Mouse (Mus musculus) forebrain, embryonic 13.5 days (tissue): ENCODE measurements around the gene Vill. TPM values are rescaled to one million over a fixed set of nuclear protein-coding genes. Genes with fewer than 3 reads are reported as not detected.

ENCODE experiments used
- ATAC-seq: fragments of 200-750 bp; cut with Nextera tagmentation; 2 replicates; pipeline ENCODE4 v1.8.0; 2017
- H3K27ac ChIP-seq: fragments of 300-500 bp; sonication (generic); 2 replicates; pipeline ENCODE4 v1.5.1; 2015; ENCODE audit warnings: inconsistent platforms, mild to moderate bottlenecking, moderate library complexity
- H3K27me3 ChIP-seq: fragments of 300-500 bp; sonication (generic); 2 replicates; pipeline ENCODE4 v1.6.1; 2015; ENCODE audit warnings: mild to moderate bottlenecking, inconsistent platforms
- H3K36me3 ChIP-seq: fragments of 300-500 bp; sonication (generic); 2 replicates; pipeline ENCODE4 v1.6.1; 2015; ENCODE audit warnings: mild to moderate bottlenecking, inconsistent platforms; ENCODE audit not compliant: poor library complexity, severe bottlenecking
- H3K4me1 ChIP-seq: fragments of 300-500 bp; sonication (generic); 2 replicates; pipeline ENCODE4 v1.6.1; 2015; ENCODE audit warnings: inconsistent platforms
- H3K4me2 ChIP-seq: fragments of 300-500 bp; sonication (generic); 2 replicates; pipeline ENCODE4 v1.6.1; 2015; ENCODE audit warnings: inconsistent platforms, mild to moderate bottlenecking, moderate library complexity
- H3K4me3 ChIP-seq: fragments of 300-500 bp; sonication (generic); 2 replicates; pipeline ENCODE4 v1.5.1; 2015; ENCODE audit warnings: mild to moderate bottlenecking, inconsistent platforms
- H3K9ac ChIP-seq: fragments of 300-500 bp; sonication (generic); 2 replicates; pipeline ENCODE4 v1.6.1; 2015; ENCODE audit warnings: mild to moderate bottlenecking, inconsistent platforms
- H3K9me3 ChIP-seq: fragments of 300-500 bp; sonication (generic); replicated peaks from 2 replicates; pipeline ENCODE4 v1.6.1; 2016; ENCODE audit warnings: inconsistent platforms
- WGBS: fragments of 180-500 bp; shearing (Covaris S2); methylation state at CpG from one replicate; pipeline ENCODE4 v1.1.7; 2015; 5-methylcytosine and 5-hydroxymethylcytosine counted together
- polyA plus RNA-seq: library from polyadenylated mRNA; unstranded; fragments of >200 nt; fragmentation: Nextera tagmentation; extraction: Ambion mirVana; gene quantifications from 2 replicates; pipeline ENCODE4 v1.2.1, GENCODE M21; 2015

Vill gene
- polyA plus RNA-seq, 1 experiment from 2014 or later = 3.9 TPM

GRCm38 (mm10) chr9:119067601-119068000 lies 15.0 kb downstream of the Vill start:
- no peaks in the 10 kb centered on the region for H3K4me1 ChIP-seq
- no peak overlapping the region for H3K9ac ChIP-seq

GRCm38 (mm10) chr9:119068266-119068665 lies 15.7 kb downstream of the Vill start:
- Histone ChIP-seq H3K9ac (no peak overlapping the region), H3K36me3 (peaks cover 4% of the 10 kb centered on the region; the same call in 1 of the 2 replicates), H3K27ac (no peak overlapping the region), H3K4me2 (no peak overlapping the region), H3K4me1 (no peaks in the 10 kb centered on the region), H3K9me3 (no peaks in the 10 kb centered on the region), H3K27me3 (no peaks in the 10 kb centered on the region), H3K4me3 (no peak overlapping the region)
- WGBS = 92% methylated on average over 11 of the region's 11 CpGs
- no peak for ATAC-seq

More at GRCm38 (mm10) chr9:119067601-119068000, 15.0 kb downstream of the Vill start:
- Histone ChIP-seq H3K27me3 (no peaks in the 10 kb centered on the region), H3K9me3 (no peaks in the 10 kb centered on the region), H3K4me3 (no peak overlapping the region), H3K27ac (no peak overlapping the region), H3K36me3 (peaks cover 4% of the 10 kb centered on the region; the same call in 1 of the 2 replicates), H3K4me2 (no peak overlapping the region)
- WGBS = 5% methylated on average over 6 of the region's 6 CpGs
- peak; percentile 64 for ATAC-seq

GRCm38 (mm10) chr9:119070173-119070825 lies 17.7 kb downstream of the Vill start:
- Histone ChIP-seq H3K36me3 (peaks cover 4% of the 10 kb centered on the region; the same call in 1 of the 2 replicates), H3K4me1 (no peaks in the 10 kb centered on the region), H3K27ac (no peak overlapping the region), H3K9me3 (no peaks in the 10 kb centered on the region), H3K27me3 (no peaks in the 10 kb centered on the region), H3K9ac (no peak overlapping the region), H3K4me3 (no peak overlapping the region), H3K4me2 (no peak overlapping the region)
- WGBS = 90% methylated on average over 13 of the region's 13 CpGs
- ATAC-seq = no peak

GRCm38 (mm10) chr9:119071786-119072185 lies 19.2 kb downstream of the Vill start:
- Histone ChIP-seq H3K36me3 (peaks cover 13% of the 10 kb centered on the region; the same call in 1 of the 2 replicates), H3K9ac (no peak overlapping the region), H3K27me3 (no peaks in the 10 kb centered on the region), H3K27ac (no peak overlapping the region), H3K9me3 (no peaks in the 10 kb centered on the region), H3K4me2 (no peak overlapping the region), H3K4me1 (no peaks in the 10 kb centered on the region), H3K4me3 (no peak overlapping the region)
- 90% methylated on average over 9 of the region's 9 CpGs for WGBS
- no peak for ATAC-seq

- peaks cover 13% of the 10 kb centered on the region; the same call in 1 of the 2 replicates for H3K36me3 ChIP-seq
- H3K9me3 ChIP-seq = no peaks in the 10 kb centered on the region
- H3K4me3 ChIP-seq = no peak overlapping the region
- H3K9ac ChIP-seq = no peak overlapping the region
- WGBS = 87% methylated on average over 15 of the region's 15 CpGs
- H3K4me1 ChIP-seq = no peaks in the 10 kb centered on the region
- H3K27me3 ChIP-seq = no peaks in the 10 kb centered on the region
- H3K27ac ChIP-seq = no peak overlapping the region
- ATAC-seq = no peak
- H3K4me2 ChIP-seq = no peak overlapping the region
Observed at GRCm38 (mm10) chr9:119073184-119073895, 20.8 kb downstream of the Vill start.

GRCm38 (mm10) chr9:119075685-119076084 lies 23.1 kb downstream of the Vill start:
- no peak overlapping the region for H3K9ac ChIP-seq
- H3K36me3 ChIP-seq = peaks cover 13% of the 10 kb centered on the region; the same call in 1 of the 2 replicates
- no peaks in the 10 kb centered on the region for H3K27me3 ChIP-seq
- H3K4me2 ChIP-seq = no peak overlapping the region
- ATAC-seq = no peak
- no peak overlapping the region for H3K27ac ChIP-seq
- 81% methylated on average over 16 of the region's 16 CpGs for WGBS
- H3K9me3 ChIP-seq = no peaks in the 10 kb centered on the region
- no peaks in the 10 kb centered on the region for H3K4me1 ChIP-seq
- H3K4me3 ChIP-seq = no peak overlapping the region

- WGBS = 88% methylated on average over 5 of the region's 5 CpGs
- Histone ChIP-seq H3K4me3 (no peak overlapping the region), H3K27ac (no peak overlapping the region), H3K9me3 (no peaks in the 10 kb centered on the region), H3K4me2 (no peak overlapping the region), H3K4me1 (peaks cover 15% of the 10 kb centered on the region), H3K9ac (no peak overlapping the region), H3K27me3 (no peaks in the 10 kb centered on the region), H3K36me3 (peaks cover 8% of the 10 kb centered on the region; the same call in 1 of the 2 replicates)
- no peak for ATAC-seq
Observed at GRCm38 (mm10) chr9:119080040-119080675, 27.6 kb downstream of the Vill start.

GRCm38 (mm10) chr9:119082039-119082438 lies 29.5 kb downstream of the Vill start:
- H3K27ac ChIP-seq = peak overlapping the region; percentile 73
- H3K4me2 ChIP-seq = no peak overlapping the region
- H3K36me3 ChIP-seq = no peaks in the 10 kb centered on the region
- 5% methylated on average over 8 of the region's 8 CpGs for WGBS
- peak; percentile 81; the same call in 1 of the 2 replicates for ATAC-seq
- H3K9ac ChIP-seq = peak overlapping the region; percentile 22; the same call in 1 of the 2 replicates
- no peaks in the 10 kb centered on the region for H3K9me3 ChIP-seq
- peaks cover 21% of the 10 kb centered on the region for H3K4me1 ChIP-seq
- no peaks in the 10 kb centered on the region; the same call in 1 of the 2 replicates for H3K27me3 ChIP-seq
- H3K4me3 ChIP-seq = no peak overlapping the region

GRCm38 (mm10) chr9:119082656-119083430 lies 30.3 kb downstream of the Vill start:
- H3K4me2 ChIP-seq = no peak overlapping the region
- no peak overlapping the region for H3K9ac ChIP-seq
- no peaks in the 10 kb centered on the region for H3K36me3 ChIP-seq
- H3K27ac ChIP-seq = peak overlapping the region; percentile 73
- H3K4me1 ChIP-seq = peaks cover 22% of the 10 kb centered on the region
- H3K27me3 ChIP-seq = no peaks in the 10 kb centered on the region; the same call in 1 of the 2 replicates
- WGBS = 69% methylated on average over 7 of the region's 7 CpGs
- no peaks in the 10 kb centered on the region for H3K9me3 ChIP-seq
- H3K4me3 ChIP-seq = no peak overlapping the region
- no peak for ATAC-seq

GRCm38 (mm10) chr9:119083966-119084365 lies 31.4 kb downstream of the Vill start:
- no peak overlapping the region for H3K9ac ChIP-seq
- H3K36me3 ChIP-seq = no peaks in the 10 kb centered on the region
- no peaks in the 10 kb centered on the region; the same call in 1 of the 2 replicates for H3K27me3 ChIP-seq
- no peak overlapping the region for H3K4me2 ChIP-seq
- peaks cover 31% of the 10 kb centered on the region for H3K4me1 ChIP-seq
- H3K27ac ChIP-seq = no peak overlapping the region
- ATAC-seq = no peak
- no peak overlapping the region for H3K4me3 ChIP-seq
- H3K9me3 ChIP-seq = no peaks in the 10 kb centered on the region
- 85% methylated on average over 10 of the region's 10 CpGs for WGBS

GRCm38 (mm10) chr9:119086451-119086850 lies 33.9 kb downstream of the Vill start:
- Histone ChIP-seq H3K27ac (no peak overlapping the region), H3K9ac (no peak overlapping the region), H3K27me3 (peaks cover 2% of the 10 kb centered on the region), H3K4me3 (no peak overlapping the region), H3K4me1 (peaks cover 29% of the 10 kb centered on the region), H3K9me3 (no peaks in the 10 kb centered on the region), H3K36me3 (no peaks in the 10 kb centered on the region), H3K4me2 (no peak overlapping the region)
- 52% methylated on average over 1 of the region's 1 CpGs for WGBS
- no peak for ATAC-seq
